Mouse (Mus musculus) G1E (cell line): ENCODE results near the gene Disc1.

Experiments
- CTCF ChIP-seq: IDR thresholded peaks from 2 replicates; pipeline ENCODE4 v1.5.1; 2012; ENCODE audit warnings: low read depth, low read length, inconsistent platforms, mixed read lengths
- GATA1 ChIP-seq: IDR thresholded peaks from 2 replicates; pipeline ENCODE4 v1.6.1; 2012; ENCODE audit warnings: borderline replicate concordance, low read length, inconsistent platforms, mixed read lengths
- POLR2AphosphoS5 ChIP-seq: IDR thresholded peaks from 2 replicates; pipeline ENCODE4 v1.6.1; 2012; ENCODE audit warnings: low read depth, low read length, inconsistent platforms; ENCODE audit not compliant: insufficient replicate concordance

DNA sequence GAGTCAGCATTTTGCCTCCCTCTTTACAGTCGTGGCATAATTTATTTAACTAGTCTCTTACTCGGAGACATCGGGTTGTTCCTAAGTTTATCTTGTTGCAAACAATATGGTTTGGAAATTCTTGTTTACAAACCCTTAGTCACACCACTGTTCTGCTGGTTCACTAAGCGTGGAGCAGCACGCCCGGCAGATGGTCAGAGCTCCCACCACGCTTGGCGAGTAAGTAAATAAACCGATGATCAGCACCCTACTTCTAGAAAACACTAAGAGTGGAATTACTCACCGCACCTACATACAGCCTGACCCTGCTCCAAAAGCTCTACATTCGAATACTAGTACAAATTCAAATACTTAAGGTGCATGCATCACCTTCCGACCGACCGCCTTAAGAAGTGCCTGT lies 256.0 kb downstream of the Disc1 start:
- TF ChIP-seq GATA1, result no peak
- TF ChIP-seq CTCF, result no peak
- no peak for TF ChIP-seq POLR2AphosphoS5
